Mouse (Mus musculus) megakaryocyte, embryonic 14.5 days (primary cell): ENCODE results near the gene Ilkap. TPM values are rescaled to one million over a fixed set of nuclear protein-coding genes. Genes with fewer than 3 reads are reported as not detected.
A peak's percentile ranks its signal among the peaks of the same experiment; 100 is the strongest.

ENCODE experiments used
- H3K27me3 ChIP-seq: replicated peaks from 2 replicates; pipeline ENCODE3; 2012; ENCODE audit warnings: inconsistent platforms
- H3K36me3 ChIP-seq: replicated peaks from 2 replicates; pipeline ENCODE3; 2012; ENCODE audit warnings: low read length, inconsistent platforms, mixed read lengths
- H3K4me1 ChIP-seq: 2 replicates; pipeline ENCODE4 v1.6.1; 2012; ENCODE audit warnings: inconsistent platforms
- H3K4me3 ChIP-seq: replicated peaks from 2 replicates; pipeline ENCODE3; 2012; ENCODE audit warnings: moderate library complexity, mild to moderate bottlenecking, inconsistent platforms
- H3K9me3 ChIP-seq: 2 replicates; pipeline ENCODE4 v1.6.1; 2012; ENCODE audit warnings: inconsistent platforms
- FLI1 ChIP-seq: IDR thresholded peaks from 2 replicates; pipeline ENCODE4 v1.6.1; 2012; ENCODE audit warnings: low read length, inconsistent platforms, mixed read lengths
- GATA1 ChIP-seq: IDR thresholded peaks from 3 replicates; pipeline ENCODE4 v1.6.1; 2012; ENCODE audit warnings: mixed read lengths, low read length, inconsistent platforms, borderline replicate concordance
- polyA plus RNA-seq: library from polyadenylated mRNA; stranded (reverse); fragments of >175 nt; gene quantifications from 2 replicates; pipeline ENCODE4 v1.2.3, GENCODE M21; 2012; ENCODE audit warnings: low replicate concordance; ENCODE audit not compliant: insufficient read depth

Ilkap gene
- polyA plus RNA-seq, 1 experiment: 52.5 TPM

DNA sequence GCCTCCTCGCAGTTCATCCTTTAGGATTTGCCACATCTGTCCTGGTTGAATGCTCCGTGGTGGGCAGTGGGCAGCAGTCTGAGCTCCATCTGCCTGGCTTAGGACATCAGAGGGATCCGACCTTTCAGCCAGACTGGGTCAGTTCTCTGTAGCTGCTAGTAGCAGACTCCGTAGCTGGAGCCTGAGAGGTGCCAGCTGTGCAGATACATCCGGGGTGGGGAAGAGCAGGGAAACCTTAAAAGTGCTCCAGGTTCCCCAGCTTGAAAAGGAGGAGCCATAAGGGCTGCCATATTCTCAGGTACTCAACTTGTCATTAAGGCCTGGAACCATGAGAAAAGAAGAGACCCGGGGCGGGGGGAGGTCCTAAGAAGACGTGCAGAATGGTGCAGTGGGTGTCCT lies 32.8 kb downstream of the Ilkap start:
- peaks cover 29% of the 10 kb centered on the region for H3K36me3 ChIP-seq
- H3K4me3 ChIP-seq: peak overlapping the region; percentile 91
- peaks cover 37% of the 10 kb centered on the region for H3K9me3 ChIP-seq
- peaks cover 58% of the 10 kb centered on the region for H3K27me3 ChIP-seq
- H3K4me1 ChIP-seq: peaks cover 20% of the 10 kb centered on the region
- TF ChIP-seq FLI1: no peak
- no peak for TF ChIP-seq GATA1

DNA sequence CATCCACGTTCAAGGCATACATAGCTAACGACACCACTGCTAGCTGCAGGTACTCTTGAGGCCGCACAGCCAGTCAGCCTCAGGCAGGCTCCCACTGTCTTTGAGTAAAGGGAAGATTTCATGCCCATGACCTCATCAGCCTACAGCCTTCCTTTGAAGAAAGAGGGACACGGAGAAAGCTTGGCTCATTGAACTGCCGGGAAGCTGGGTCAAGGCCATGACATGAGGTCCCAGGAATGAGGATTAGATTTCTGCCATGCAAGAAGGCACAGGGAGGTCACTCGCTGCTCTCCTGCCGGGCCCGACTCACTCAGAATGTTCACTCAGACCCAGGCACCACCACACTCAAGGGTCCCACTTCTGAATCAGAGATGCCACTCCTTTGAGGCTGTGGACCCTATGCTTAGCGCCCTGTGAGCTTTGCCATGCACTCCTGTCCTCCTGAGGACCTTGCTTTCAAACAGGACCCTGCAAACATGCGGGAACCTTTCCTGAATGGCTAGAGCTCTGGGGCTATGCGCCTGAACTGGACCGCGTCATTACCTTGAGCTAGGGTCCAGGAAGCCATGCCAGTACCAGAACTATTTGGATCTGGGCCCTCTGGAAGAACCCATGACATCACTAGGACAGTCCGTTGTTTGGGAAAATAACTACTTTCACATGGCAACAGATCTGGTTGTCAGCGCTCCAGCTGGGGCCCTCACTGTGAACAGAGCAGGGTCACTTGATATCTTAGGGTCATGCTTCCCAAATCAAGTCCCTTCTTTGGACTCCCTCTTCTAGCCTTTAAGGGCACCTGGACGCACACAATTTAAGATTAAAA lies 33.6 kb downstream of the Ilkap start:
- H3K9me3 ChIP-seq: peaks cover 37% of the 10 kb centered on the region
- H3K36me3 ChIP-seq: peaks cover 22% of the 10 kb centered on the region
- H3K27me3 ChIP-seq: peaks cover 63% of the 10 kb centered on the region
- H3K4me1 ChIP-seq: peaks cover 20% of the 10 kb centered on the region
- no peak overlapping the region for H3K4me3 ChIP-seq
- no peak for TF ChIP-seq FLI1
- TF ChIP-seq GATA1: no peak

DNA sequence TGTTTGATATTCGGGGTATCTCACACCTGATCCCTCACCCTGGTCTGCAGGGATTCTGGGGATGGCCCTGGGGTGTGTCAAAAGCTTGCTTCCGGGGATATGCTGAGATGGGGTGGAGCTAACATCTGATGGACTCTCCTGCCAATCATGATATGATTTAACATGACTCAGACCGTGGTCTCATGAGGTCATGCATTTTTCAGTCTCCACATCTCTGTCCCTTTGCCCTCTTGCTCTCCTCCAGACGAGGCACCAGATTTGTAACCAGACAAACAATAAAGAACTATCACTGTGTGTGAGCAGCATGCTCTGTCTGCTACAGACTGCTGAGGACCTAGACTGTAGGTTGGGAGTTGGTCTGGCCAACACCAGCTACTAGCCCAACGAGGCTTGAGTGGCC lies 36.5 kb downstream of the Ilkap start:
- Histone ChIP-seq H3K9me3 (peaks cover 37% of the 10 kb centered on the region), H3K36me3 (peaks cover 4% of the 10 kb centered on the region), H3K4me1 (peaks cover 15% of the 10 kb centered on the region), H3K4me3 (no peak overlapping the region), H3K27me3 (peaks cover 79% of the 10 kb centered on the region)
- TF ChIP-seq GATA1 (no peak), FLI1 (no peak)

DNA sequence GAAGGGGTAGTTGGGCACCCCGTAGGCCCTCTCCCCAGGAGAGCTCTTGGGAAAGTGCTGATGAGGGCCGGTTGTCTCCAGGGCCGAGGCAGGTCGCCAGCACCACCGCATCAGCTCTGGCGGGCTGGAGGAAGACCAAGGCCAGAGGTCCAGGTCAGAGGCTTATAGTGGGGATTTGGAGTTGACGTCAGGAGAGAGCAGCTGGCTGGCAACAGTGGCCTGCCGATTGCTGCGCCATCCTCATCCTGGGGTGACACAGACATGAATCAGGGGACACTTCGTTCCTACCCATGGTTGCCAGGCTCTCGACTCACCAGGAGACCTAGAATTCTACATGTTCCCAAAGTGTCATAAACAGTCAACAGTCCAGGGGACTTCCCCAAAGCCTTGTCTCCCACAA lies 42.5 kb downstream of the Ilkap start:
- Histone ChIP-seq H3K4me1 (peaks cover 3% of the 10 kb centered on the region; the same call in 1 of the 2 replicates), H3K27me3 (peaks cover 84% of the 10 kb centered on the region), H3K9me3 (no peaks in the 10 kb centered on the region), H3K4me3 (no peak overlapping the region), H3K36me3 (no peaks in the 10 kb centered on the region)
- TF ChIP-seq GATA1 (no peak), FLI1 (no peak)

DNA sequence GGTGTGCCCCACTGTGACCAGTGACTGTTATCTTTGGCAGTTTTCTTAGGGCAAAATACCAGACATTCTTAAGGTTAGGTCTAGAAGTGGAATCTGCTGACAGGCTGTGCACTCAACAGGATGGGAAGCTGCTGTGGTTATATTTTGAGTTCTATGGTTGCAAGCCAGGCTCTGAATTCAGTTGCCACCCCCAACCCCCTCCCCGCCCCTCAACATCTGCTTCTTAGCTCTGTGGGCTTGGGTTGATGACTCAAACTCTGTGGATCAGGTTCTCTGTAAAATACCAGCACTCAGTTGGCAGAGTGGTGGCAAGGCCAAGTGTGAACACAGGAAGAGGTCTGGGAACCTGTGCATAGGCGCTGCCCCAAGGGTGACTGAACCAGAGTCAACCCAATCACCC lies 46.3 kb downstream of the Ilkap start:
- Histone ChIP-seq H3K4me1 (peaks cover 14% of the 10 kb centered on the region), H3K4me3 (no peak overlapping the region), H3K36me3 (no peaks in the 10 kb centered on the region), H3K9me3 (no peaks in the 10 kb centered on the region), H3K27me3 (peaks cover 78% of the 10 kb centered on the region)
- TF ChIP-seq FLI1 (no peak), GATA1 (no peak)

DNA sequence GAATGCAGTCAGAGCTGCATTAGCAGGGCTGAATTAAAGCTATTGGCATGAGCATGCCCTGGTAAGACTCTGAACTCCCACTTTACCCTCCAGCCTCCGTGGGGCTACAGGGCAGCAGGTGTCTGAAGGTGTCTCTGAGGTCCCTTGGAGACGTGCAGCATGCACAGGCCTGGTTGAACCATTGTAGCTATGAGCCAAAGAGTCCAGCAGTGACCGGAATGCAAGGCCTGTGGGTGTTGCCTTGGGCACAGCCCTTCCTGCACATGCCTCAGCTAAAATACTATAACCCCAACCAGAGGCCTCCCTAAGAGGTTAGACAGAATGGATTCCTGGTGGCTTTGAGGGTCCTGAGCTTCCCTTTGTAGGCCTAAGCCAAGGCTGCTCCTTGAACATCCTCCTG lies 47.4 kb downstream of the Ilkap start:
- H3K4me1 ChIP-seq: peaks cover 14% of the 10 kb centered on the region
- no peak overlapping the region for H3K4me3 ChIP-seq
- peaks cover 78% of the 10 kb centered on the region for H3K27me3 ChIP-seq
- H3K9me3 ChIP-seq: no peaks in the 10 kb centered on the region
- TF ChIP-seq FLI1 (no peak), GATA1 (no peak)
- no peaks in the 10 kb centered on the region for H3K36me3 ChIP-seq

DNA sequence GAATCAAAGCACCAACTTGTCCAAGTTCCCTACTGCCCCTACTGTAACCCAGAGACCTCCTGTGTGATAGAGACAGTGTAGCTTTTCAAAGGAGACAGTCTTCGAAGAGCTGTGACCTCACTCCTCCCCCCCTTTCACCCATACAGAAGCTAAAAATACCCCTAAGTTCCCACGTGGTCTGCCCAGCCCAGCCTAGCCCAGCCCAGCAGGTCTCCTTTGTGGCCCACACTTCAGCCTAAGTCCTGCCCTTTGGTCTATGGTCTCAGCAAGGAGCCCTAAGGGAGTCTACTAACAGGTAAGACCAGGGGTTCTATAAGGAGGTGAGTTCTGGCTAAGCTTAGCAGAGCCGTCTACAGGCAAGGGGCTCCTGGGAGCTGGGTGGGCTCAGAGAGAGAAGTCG lies 47.8 kb downstream of the Ilkap start, which contains the start of gene Klhl30:
Gene Klhl30 (plus strand): TSS at position 176 of the 400 bp plus-strand sequence.
- no peak for TF ChIP-seq GATA1
- H3K9me3 ChIP-seq: no peaks in the 10 kb centered on the region
- H3K27me3 ChIP-seq: peaks cover 78% of the 10 kb centered on the region
- H3K4me1 ChIP-seq: peaks cover 14% of the 10 kb centered on the region
- no peak within 1 kb of the TSS for H3K4me3 ChIP-seq
- no peaks in the 10 kb centered on the region for H3K36me3 ChIP-seq

DNA sequence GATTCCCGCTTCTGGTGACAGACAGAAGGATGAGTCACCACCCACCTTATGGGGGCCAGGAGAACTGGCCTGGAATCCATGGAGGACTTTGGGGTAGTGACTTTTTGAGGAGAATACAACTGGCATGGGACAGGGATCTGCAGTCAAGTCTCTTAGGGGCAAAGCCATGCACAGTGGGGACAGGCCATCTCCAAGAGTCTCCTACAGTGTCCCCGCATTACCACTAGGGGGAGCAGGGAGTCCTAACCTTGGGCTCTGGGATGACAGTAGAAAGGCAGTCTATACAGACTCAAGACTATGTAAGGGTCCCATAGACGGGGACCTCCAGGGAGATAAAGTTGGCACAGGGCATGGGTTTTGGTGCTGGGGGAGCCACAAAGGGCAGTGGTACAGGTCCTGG lies 51.7 kb downstream of the Ilkap start:
- Histone ChIP-seq H3K4me3 (no peak overlapping the region), H3K27me3 (peaks cover 86% of the 10 kb centered on the region)
- TF ChIP-seq GATA1 (no peak), FLI1 (no peak)

DNA sequence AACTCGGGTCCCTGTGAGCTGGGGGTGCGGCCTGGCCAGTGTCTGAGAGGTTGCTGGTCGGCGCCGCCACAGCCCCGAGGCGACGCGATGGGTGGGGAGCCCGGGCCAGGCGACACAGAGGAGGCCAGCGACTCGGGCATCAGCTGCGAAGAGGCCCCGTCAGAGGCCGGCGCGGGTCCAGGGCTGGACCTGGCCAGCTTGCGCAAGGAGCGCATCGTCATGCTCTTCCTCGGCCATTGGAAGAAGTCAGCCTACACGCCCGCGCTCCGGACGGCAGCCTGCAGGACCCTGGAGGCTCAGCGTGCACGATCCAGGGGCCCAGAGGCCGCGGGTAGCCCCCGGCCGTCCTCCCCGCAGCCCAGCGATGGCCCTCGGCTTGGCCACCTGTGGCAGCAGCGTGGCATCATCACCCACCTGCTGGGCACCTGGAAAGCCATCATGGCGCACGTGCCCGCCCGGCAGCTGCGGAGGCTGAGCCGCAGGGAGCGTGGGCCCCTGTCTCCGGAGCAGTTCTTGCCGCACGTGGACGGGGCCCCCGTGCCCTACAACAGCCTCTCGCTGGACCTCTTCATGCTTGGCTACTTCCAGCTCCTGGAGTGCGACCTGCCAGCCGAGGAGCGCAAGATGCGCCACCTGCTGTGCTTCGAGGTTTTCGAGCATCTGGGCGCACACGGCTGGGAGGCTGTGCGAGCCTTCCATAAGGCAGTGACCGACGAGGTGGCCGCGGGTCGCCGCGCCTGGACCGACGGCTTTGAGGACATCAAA lies 53.5 kb downstream of the Ilkap start:
- Histone ChIP-seq H3K27me3 (peaks cover 89% of the 10 kb centered on the region), H3K36me3 (no peaks in the 10 kb centered on the region), H3K9me3 (no peaks in the 10 kb centered on the region), H3K4me1 (peaks cover 21% of the 10 kb centered on the region; the same call in 1 of the 2 replicates), H3K4me3 (no peak overlapping the region)
- no peak for TF ChIP-seq GATA1
- no peak for TF ChIP-seq FLI1

More for the DNA sequence above, 51.7 kb downstream of the Ilkap start:
- no peaks in the 10 kb centered on the region for H3K36me3 ChIP-seq
- H3K4me1 ChIP-seq: peaks cover 32% of the 10 kb centered on the region
- no peaks in the 10 kb centered on the region for H3K9me3 ChIP-seq

DNA sequence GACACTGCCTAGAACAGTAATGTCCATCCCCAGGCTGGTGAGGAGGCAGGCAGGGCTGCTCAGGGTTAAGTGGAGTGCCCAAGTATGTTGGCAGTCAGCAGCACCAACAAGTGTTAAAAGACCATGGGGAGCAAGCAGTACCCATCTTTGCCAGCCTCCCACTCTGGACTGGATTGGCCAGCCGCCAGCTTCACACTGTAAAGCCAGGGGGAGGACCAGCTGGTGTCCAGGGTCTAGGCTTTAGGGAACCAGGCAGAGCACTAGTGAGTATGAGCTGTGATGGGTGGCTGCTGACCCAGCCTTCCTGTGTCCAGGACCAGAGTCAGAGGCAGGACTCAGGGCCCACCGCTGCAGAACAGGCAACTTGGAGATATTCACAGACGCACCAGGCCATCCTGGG lies 54.6 kb downstream of the Ilkap start:
- peaks cover 96% of the 10 kb centered on the region for H3K27me3 ChIP-seq
- no peaks in the 10 kb centered on the region for H3K36me3 ChIP-seq
- H3K4me1 ChIP-seq: peaks cover 21% of the 10 kb centered on the region; the same call in 1 of the 2 replicates
- H3K4me3 ChIP-seq: no peak overlapping the region
- H3K9me3 ChIP-seq: no peaks in the 10 kb centered on the region
- TF ChIP-seq FLI1 (no peak), GATA1 (no peak)
